Mouse (Mus musculus): Measurements from ENCODE around the gene Nkd1. TPM values are rescaled to one million over a fixed set of nuclear protein-coding genes. Genes with fewer than 3 reads are reported as not detected.

Gene Nkd1
- polyA plus RNA-seq, 1 experiment from 2014 or later: 15.1 TPM

DNA sequence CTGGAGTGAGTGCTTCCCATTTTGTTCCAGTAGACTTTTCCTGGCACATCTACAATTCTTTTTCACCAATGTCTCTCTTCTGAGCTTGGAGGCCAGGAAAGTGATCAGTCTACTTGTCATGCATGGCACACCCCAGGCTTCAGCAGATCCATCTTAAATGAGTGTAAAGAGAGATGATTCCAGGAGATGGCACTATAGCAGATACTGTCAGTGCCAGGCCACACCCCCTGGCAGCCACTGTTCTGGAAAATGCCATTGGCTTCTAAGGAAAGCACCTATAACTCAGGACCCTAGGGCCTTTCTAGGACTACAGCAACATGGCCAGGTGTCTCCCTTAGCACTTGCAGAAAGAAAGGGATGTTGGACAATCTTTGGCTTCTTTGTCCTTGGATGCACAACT, 109.9 kb downstream of the Nkd1 start:
- H3K4me3 ChIP-seq (ENCODE audit: control insufficient read depth in 1 of 2, insufficient read depth in 1 of 2, low read depth in 1 of 2, low read length in 2 of 2): no peak overlapping the region
- peaks cover 28% of the 10 kb centered on the region for H3K27me3 ChIP-seq (ENCODE audit: control insufficient read depth, insufficient read depth, low read length)
- H3K27ac ChIP-seq (replicated peaks in 1 of 2; ENCODE audit: control insufficient read depth in 1 of 2, insufficient read depth in 1 of 2, low read depth in 2 of 2, low read length in 2 of 2): no peak overlapping the region
- H3K4me2 ChIP-seq (ENCODE audit: low read length): no peak overlapping the region
- no peak for ATAC-seq (ENCODE audit: insufficient number of reproducible peaks, insufficient read depth, low FRiP score, low read depth)
- H3K9me3 ChIP-seq (ENCODE audit: control insufficient read depth, low read length): no peaks in the 10 kb centered on the region
- no peaks in the 10 kb centered on the region for H3K36me3 ChIP-seq (ENCODE audit: control insufficient read depth, insufficient read depth, low read length)
- H3K9ac ChIP-seq (ENCODE audit: low read length): no peak overlapping the region
- peaks cover 4 to 5% of the 10 kb centered on the region in 2 experiments; a peak in 2 of 4 replicates for H3K4me1 ChIP-seq (ENCODE audit: control insufficient read depth in 2 of 2, insufficient read depth in 2 of 2, low read length in 2 of 2)

DNA sequence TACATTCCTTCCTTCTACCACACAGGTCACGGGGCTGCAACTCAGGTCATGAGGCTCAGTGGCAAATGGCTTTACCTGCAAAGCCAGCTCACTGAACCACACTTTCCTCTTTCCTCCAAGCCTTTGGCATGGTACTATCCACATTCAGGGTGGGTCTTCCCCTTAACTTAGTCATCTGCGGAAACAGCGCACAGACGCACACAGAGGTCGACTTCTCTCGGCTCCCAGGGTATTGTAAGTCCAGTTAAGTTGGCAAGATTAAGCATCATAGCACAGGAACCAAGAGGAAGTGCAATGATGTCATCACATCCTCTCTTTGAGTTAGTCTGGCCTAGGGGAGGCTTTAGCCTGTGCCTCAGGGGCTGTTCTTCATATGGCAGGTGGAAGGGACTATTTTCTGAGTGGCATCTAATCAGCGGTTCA, 112.2 kb downstream of the Nkd1 start:
- Histone ChIP-seq H3K27ac (replicated peaks in 1 of 2; ENCODE audit: control insufficient read depth in 1 of 2, insufficient read depth in 1 of 2, low read depth in 2 of 2, low read length in 2 of 2) (peak overlapping the region; percentile 44 to 51; a peak in 2 of 4 replicates), H3K9me3 (ENCODE audit: control insufficient read depth, low read length) (no peaks in the 10 kb centered on the region), H3K4me1 (ENCODE audit: control insufficient read depth in 2 of 2, insufficient read depth in 2 of 2, low read length in 2 of 2) (peaks cover 0 to 4% of the 10 kb centered on the region in 2 experiments; a peak in 1 of 4 replicates), H3K9ac (ENCODE audit: low read length) (no peak overlapping the region), H3K4me3 (ENCODE audit: control insufficient read depth in 1 of 2, insufficient read depth in 1 of 2, low read depth in 1 of 2, low read length in 2 of 2) (no peak overlapping the region), H3K36me3 (ENCODE audit: control insufficient read depth, insufficient read depth, low read length) (no peaks in the 10 kb centered on the region), H3K27me3 (ENCODE audit: control insufficient read depth, insufficient read depth, low read length) (peaks cover 9% of the 10 kb centered on the region; the same call in 1 of the 2 replicates), H3K4me2 (ENCODE audit: low read length) (no peak overlapping the region)
- peak; percentile 57 for ATAC-seq (ENCODE audit: insufficient number of reproducible peaks, insufficient read depth, low FRiP score, low read depth)
- WGBS: 64% methylated on average over 7 of the region's 7 CpGs

DNA sequence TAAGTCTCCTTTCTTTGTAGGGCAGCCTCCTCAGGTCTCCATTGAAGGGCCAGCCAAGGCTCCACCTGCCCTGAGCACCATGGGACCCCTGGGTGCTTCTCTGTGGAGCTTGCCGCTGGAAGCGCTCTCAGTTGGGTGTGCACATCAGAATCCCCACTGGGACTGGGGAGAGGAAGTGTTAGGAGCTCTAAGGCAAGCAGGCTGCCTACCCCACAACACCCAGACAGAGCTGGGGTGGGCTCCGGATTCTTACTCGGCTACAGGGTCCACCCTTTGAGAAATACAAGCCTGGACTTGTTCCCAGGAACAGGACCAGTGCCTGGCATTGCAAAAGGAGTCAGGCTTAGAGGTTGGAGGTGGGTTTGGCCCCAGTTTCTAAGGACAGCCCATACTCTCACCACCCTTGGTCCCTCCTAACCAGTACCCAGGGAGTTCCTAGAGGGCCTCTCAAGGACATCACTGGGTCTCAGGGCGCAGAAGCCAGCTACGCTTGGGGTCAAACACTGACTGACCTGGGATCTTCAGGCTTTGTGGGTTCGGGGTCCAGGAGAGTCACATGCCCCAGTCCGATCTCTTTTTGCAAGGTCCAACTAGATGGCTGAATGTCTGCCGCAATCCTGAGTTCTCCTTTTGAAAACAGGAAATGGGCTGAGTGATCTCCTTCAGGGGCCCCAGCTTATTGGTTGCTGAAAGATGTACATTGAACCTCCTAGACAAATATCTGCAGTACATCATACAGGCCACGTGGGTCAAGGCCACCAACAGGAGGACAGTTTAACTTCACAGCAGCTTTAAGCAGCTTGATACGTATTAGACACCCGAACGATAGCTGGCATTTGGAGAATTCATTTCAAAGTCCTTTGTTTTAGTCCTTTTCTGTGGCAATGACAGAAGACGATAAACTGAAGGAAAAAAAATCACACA, 114.6 kb downstream of the Nkd1 start, which contains the start of gene Snx20:
Gene Snx20, minus strand, starts transcription at position 655 of the 924 bp plus-strand sequence.
- Histone ChIP-seq H3K4me1 (ENCODE audit: control insufficient read depth in 2 of 2, insufficient read depth in 2 of 2, low read length in 2 of 2) (peaks cover 0 to 4% of the 10 kb centered on the region in 2 experiments; a peak in 1 of 4 replicates), H3K36me3 (ENCODE audit: control insufficient read depth, insufficient read depth, low read length) (no peaks in the 10 kb centered on the region), H3K9me3 (ENCODE audit: control insufficient read depth, low read length) (no peaks in the 10 kb centered on the region), H3K4me3 (ENCODE audit: control insufficient read depth in 1 of 2, insufficient read depth in 1 of 2, low read depth in 1 of 2, low read length in 2 of 2) (peak within 1 kb of the TSS; percentile 2 to 4; a peak in 2 of 4 replicates), H3K4me2 (ENCODE audit: low read length) (no peak within 1 kb of the TSS), H3K9ac (ENCODE audit: low read length) (no peak within 1 kb of the TSS), H3K27ac (replicated peaks in 1 of 2; ENCODE audit: control insufficient read depth in 1 of 2, insufficient read depth in 1 of 2, low read depth in 2 of 2, low read length in 2 of 2) (no peak within 1 kb of the TSS), H3K27me3 (ENCODE audit: control insufficient read depth, insufficient read depth, low read length) (0 out of 2 replicates have a peak, but pooled peaks cover 4% of the 10 kb centered on the region)
- ATAC-seq (ENCODE audit: insufficient number of reproducible peaks, insufficient read depth, low FRiP score, low read depth): no peak
- 69% methylated on average over 14 of the region's 14 CpGs for WGBS

DNA sequence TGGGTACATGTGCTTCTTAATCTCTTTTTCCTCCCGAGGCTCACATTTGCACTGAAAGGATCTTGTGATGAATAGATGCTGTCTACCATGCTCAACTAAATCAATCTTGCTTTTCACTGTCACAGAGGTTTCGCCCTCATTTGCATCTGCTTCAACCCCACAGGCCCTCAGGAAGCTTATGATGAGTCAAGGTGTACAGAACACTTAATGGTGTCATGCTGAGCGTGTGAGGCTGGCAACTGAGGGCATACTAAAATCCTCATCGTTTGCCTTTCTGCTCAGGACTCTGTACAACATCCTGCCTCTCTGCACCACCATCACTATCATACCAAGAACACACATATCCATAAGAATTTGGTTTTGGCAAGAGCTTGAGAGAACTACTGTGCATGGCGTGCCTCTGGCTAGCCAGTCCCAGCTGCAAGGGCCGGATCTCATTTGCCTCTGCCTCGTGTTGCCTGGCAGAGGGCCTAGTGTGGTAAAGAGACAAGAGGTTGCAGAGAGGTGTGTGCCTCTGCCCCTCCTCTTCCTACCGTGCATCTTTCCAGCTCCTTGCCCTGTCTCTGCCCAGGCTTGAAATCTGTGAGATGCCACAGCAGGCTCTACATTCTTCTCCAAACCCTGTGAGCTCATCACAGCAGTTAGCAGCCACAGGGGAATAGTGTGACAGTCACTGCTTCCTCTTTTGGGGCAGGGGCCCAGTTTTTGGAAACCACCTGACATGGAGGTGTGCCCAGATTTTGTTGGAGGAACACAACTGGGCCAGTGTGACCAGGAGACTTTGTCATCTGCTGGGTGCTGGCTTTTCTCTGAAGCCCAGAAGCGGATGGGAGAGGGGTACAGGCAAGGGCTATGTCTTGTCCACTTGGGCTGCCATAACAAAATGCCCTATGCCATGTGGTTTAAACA, 116.2 kb downstream of the Nkd1 start:
- H3K4me3 ChIP-seq (ENCODE audit: control insufficient read depth in 1 of 2, insufficient read depth in 1 of 2, low read depth in 1 of 2, low read length in 2 of 2): no peak overlapping the region
- ATAC-seq (ENCODE audit: insufficient number of reproducible peaks, insufficient read depth, low FRiP score, low read depth): no peak
- H3K9ac ChIP-seq (ENCODE audit: low read length): no peak overlapping the region
- H3K9me3 ChIP-seq (ENCODE audit: control insufficient read depth, low read length): no peaks in the 10 kb centered on the region
- H3K36me3 ChIP-seq (ENCODE audit: control insufficient read depth, insufficient read depth, low read length): no peaks in the 10 kb centered on the region
- no peak overlapping the region for H3K27ac ChIP-seq (replicated peaks in 1 of 2; ENCODE audit: control insufficient read depth in 1 of 2, insufficient read depth in 1 of 2, low read depth in 2 of 2, low read length in 2 of 2)
- 71% methylated on average over 9 of the region's 9 CpGs for WGBS
- H3K4me1 ChIP-seq (ENCODE audit: control insufficient read depth in 2 of 2, insufficient read depth in 2 of 2, low read length in 2 of 2): peaks cover 0 to 4% of the 10 kb centered on the region in 2 experiments; a peak in 1 of 4 replicates
- no peak overlapping the region for H3K4me2 ChIP-seq (ENCODE audit: low read length)
- 0 out of 2 replicates have a peak, but pooled peaks cover 4% of the 10 kb centered on the region for H3K27me3 ChIP-seq (ENCODE audit: control insufficient read depth, insufficient read depth, low read length)

DNA sequence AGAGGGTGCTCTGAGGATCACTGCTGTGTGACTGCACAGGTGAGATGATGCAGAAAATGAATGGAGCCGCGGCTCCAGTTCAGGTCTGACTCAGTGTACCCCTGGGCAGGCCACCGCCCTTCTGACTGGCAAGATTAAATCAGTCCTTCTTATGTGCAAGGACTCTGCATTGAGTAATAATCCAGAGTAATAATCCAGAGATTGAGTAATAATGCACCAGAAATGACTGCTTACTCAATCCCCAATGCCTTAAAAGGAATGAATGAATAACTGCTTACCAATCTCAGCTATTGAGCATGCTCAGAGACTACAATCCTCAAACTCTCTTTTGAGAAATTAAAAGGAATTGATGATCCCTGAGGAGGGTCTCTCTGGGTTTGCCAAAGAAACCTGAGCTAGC, 117.8 kb downstream of the Nkd1 start:
- Histone ChIP-seq H3K27ac (replicated peaks in 1 of 2; ENCODE audit: control insufficient read depth in 1 of 2, insufficient read depth in 1 of 2, low read depth in 2 of 2, low read length in 2 of 2) (no peak overlapping the region), H3K4me3 (ENCODE audit: control insufficient read depth in 1 of 2, insufficient read depth in 1 of 2, low read depth in 1 of 2, low read length in 2 of 2) (no peak overlapping the region), H3K36me3 (ENCODE audit: control insufficient read depth, insufficient read depth, low read length) (no peaks in the 10 kb centered on the region), H3K4me2 (ENCODE audit: low read length) (no peak overlapping the region), H3K4me1 (ENCODE audit: control insufficient read depth in 2 of 2, insufficient read depth in 2 of 2, low read length in 2 of 2) (no peaks in the 10 kb centered on the region; a peak in 1 of 4 replicates), H3K9ac (ENCODE audit: low read length) (no peak overlapping the region), H3K27me3 (ENCODE audit: control insufficient read depth, insufficient read depth, low read length) (0 out of 2 replicates have a peak, but pooled peaks cover 4% of the 10 kb centered on the region), H3K9me3 (ENCODE audit: control insufficient read depth, low read length) (no peaks in the 10 kb centered on the region)
- WGBS: 93% methylated on average over 3 of the region's 3 CpGs
- ATAC-seq (ENCODE audit: insufficient number of reproducible peaks, insufficient read depth, low FRiP score, low read depth): no peak

DNA sequence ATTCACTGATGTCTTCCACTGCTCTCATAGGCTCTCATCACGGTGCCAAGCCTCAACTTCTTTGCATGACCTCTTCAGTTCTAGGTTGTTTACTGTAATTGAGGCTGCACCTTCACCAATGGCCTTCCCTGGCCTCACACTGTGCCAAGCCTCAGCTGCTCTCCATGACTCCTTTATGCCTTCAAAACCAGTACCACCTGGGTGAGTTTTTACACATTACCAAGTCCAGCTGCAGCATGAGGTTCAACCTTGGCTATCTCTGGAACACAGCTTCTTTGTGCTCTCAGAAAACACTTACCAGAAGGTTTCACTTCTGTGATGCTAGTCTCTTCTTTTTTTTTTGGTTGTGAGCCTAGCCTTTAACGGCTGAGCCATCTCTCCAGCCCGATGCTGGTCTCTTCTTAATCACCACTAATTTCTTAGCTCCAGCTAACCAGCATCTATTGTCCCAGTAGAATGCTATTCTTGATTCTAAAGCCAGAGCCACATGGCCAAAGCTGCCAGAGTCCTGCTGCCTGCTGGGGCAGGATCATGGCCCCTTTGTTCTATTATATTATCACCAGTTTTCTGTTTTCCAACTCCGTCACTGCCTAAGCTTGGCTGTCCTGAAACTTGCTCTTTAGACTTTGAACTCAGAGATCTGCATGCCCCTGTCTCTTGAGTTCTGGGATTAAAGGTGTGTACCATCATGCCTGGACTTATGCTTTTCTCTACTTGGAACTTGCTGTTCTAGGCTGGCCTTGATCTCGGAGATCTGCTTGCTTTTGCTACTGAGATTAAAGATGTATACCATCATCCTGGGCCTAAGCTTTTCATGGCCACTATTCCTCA, 121.8 kb downstream of the Nkd1 start:
- peaks cover 6 to 10% of the 10 kb centered on the region in 2 experiments; a peak in 1 of 4 replicates for H3K4me1 ChIP-seq (ENCODE audit: control insufficient read depth in 2 of 2, insufficient read depth in 2 of 2, low read length in 2 of 2)
- no peaks in the 10 kb centered on the region for H3K36me3 ChIP-seq (ENCODE audit: control insufficient read depth, insufficient read depth, low read length)
- no peak overlapping the region for H3K4me3 ChIP-seq (ENCODE audit: control insufficient read depth in 1 of 2, insufficient read depth in 1 of 2, low read depth in 1 of 2, low read length in 2 of 2)
- H3K9me3 ChIP-seq (ENCODE audit: control insufficient read depth, low read length): no peaks in the 10 kb centered on the region
- H3K4me2 ChIP-seq (ENCODE audit: low read length): no peak overlapping the region
- no peak for ATAC-seq (ENCODE audit: insufficient number of reproducible peaks, insufficient read depth, low FRiP score, low read depth)
- H3K9ac ChIP-seq (ENCODE audit: low read length): no peak overlapping the region
- 0 out of 2 replicates have a peak, but pooled peaks cover 6% of the 10 kb centered on the region for H3K27me3 ChIP-seq (ENCODE audit: control insufficient read depth, insufficient read depth, low read length)
- no peak overlapping the region for H3K27ac ChIP-seq (replicated peaks in 1 of 2; ENCODE audit: control insufficient read depth in 1 of 2, insufficient read depth in 1 of 2, low read depth in 2 of 2, low read length in 2 of 2)
- WGBS: 80% methylated on average over 5 of the region's 5 CpGs

Data from heart, embryonic 14.5 days (tissue).